Mouse (Mus musculus) liver, embryonic 13.5 days (tissue): ENCODE measurements around the gene Ccer1. TPM values are rescaled to one million over a fixed set of nuclear protein-coding genes. Genes with fewer than 3 reads are reported as not detected.

Source experiments
- ATAC-seq: fragments of 200-750 bp; cut with Nextera tagmentation; 2 replicates; pipeline ENCODE4 v1.8.0; 2017; ENCODE audit warnings: low read depth, mild to moderate bottlenecking, moderate number of reproducible peaks, moderate library complexity
- DNase-seq: peaks from one replicate; pipeline ENCODE4 v3.0.0; 2022
- H3K27ac ChIP-seq: fragments of 300-500 bp; sonication (generic); 2 replicates; pipeline ENCODE4 v1.5.1; 2015; ENCODE audit warnings: moderate library complexity, mild to moderate bottlenecking, inconsistent platforms
- H3K27me3 ChIP-seq: fragments of 300-500 bp; sonication (generic); 2 replicates; pipeline ENCODE4 v1.6.1; 2015; ENCODE audit warnings: mild to moderate bottlenecking, inconsistent platforms
- H3K36me3 ChIP-seq: fragments of 300-500 bp; sonication (generic); 2 replicates; pipeline ENCODE4 v1.6.1; 2015; ENCODE audit warnings: mild to moderate bottlenecking, inconsistent platforms
- H3K4me1 ChIP-seq: fragments of 300-500 bp; sonication (generic); replicated peaks from 2 replicates; pipeline ENCODE4 v1.6.1; 2015; ENCODE audit warnings: inconsistent platforms
- H3K4me2 ChIP-seq: fragments of 300-500 bp; sonication (generic); 2 replicates; pipeline ENCODE4 v1.6.1; 2015; ENCODE audit warnings: inconsistent platforms, mild to moderate bottlenecking, moderate library complexity
- H3K4me3 ChIP-seq: fragments of 300-500 bp; sonication (generic); replicated peaks from 2 replicates; pipeline ENCODE4 v1.5.1; 2015; ENCODE audit warnings: mild to moderate bottlenecking, inconsistent platforms
- H3K9ac ChIP-seq: fragments of 300-500 bp; sonication (generic); 2 replicates; pipeline ENCODE4 v1.6.1; 2015; ENCODE audit warnings: mild to moderate bottlenecking, inconsistent platforms
- H3K9me3 ChIP-seq: fragments of 300-500 bp; sonication (generic); replicated peaks from 2 replicates; pipeline ENCODE4 v1.6.1; 2016; ENCODE audit warnings: inconsistent platforms
- WGBS: fragments of 180-500 bp; shearing (Covaris S2); methylation state at CpG from one replicate; pipeline ENCODE4 v1.1.7; 2015; ENCODE audit not compliant: insufficient replicate concordance; 5-methylcytosine and 5-hydroxymethylcytosine counted together
- polyA plus RNA-seq: library from polyadenylated mRNA; unstranded; fragments of >200 nt; fragmentation: Nextera tagmentation; extraction: Ambion mirVana; gene quantifications from 2 replicates; pipeline ENCODE4 v1.2.1, GENCODE M21; 2015

Ccer1 gene
- not detected in 2 replicates for polyA plus RNA-seq

DNA sequence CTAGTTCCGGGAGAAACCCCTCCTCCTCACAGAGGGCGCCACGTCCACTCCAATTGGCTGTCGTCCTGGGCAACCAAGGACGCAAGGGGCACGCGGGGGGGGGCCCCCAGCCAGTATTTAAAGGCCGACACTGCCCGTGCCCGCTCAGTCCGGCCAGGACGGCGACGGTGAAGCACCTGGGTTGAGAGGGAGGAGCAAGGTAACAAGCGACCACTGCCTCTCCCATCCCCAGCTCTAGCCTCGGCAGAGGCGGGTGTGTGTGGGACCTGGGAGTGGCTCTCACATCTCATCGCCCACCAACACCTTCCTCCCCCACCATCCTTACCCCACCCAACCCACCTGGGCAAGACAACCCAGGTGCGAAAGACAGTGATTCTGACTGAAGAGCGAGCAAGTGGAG, at the start of gene Ccer1:
Gene Ccer1 (plus strand): TSS at position 147 of the 400 bp plus-strand sequence.
- DNase-seq (no peak), ATAC-seq (no peak)
- Histone ChIP-seq H3K36me3 (no peaks in the 10 kb centered on the region), H3K27ac (no peak within 1 kb of the TSS), H3K9ac (no peak within 1 kb of the TSS), H3K4me1 (no peaks in the 10 kb centered on the region), H3K27me3 (no peaks in the 10 kb centered on the region), H3K9me3 (peaks cover 6% of the 10 kb centered on the region; the same call in 1 of the 2 replicates), H3K4me2 (no peak within 1 kb of the TSS), H3K4me3 (no peak within 1 kb of the TSS)
- 52% methylated on average over 20 of the region's 20 CpGs for WGBS

DNA sequence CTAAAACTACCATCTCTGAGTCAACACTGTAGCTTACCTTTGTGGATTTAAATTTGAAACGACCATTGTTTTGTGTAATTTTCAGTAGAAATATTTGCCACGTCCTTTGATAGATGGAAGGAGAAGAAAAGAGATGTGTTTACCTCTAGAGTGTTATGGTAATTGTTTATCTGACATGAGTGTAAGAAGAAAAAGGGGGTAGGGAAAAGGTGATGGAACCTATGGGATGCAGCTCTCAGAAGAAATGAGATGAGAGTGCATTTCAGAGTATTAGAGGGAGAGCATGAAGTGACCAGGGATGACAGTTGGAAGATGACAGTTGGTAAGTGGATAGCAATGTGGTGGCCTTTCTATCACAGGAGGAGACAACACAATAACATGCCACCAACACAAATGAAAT, 49.1 kb upstream of the Ccer1 start, which contains the start of gene Epyc:
Gene Epyc (plus strand): TSS at position 301 of the 400 bp plus-strand sequence.
- H3K4me3 ChIP-seq, result no peak within 1 kb of the TSS
- H3K27me3 ChIP-seq, result no peaks in the 10 kb centered on the region
- DNase-seq, result no peak
- 64% methylated on average over 2 of the region's 2 CpGs for WGBS
- no peaks in the 10 kb centered on the region for H3K36me3 ChIP-seq
- no peak within 1 kb of the TSS for H3K4me2 ChIP-seq
- no peaks in the 10 kb centered on the region for H3K4me1 ChIP-seq
- ATAC-seq, result no peak
- no peaks in the 10 kb centered on the region for H3K9me3 ChIP-seq
- H3K27ac ChIP-seq, result no peak within 1 kb of the TSS
- no peak within 1 kb of the TSS for H3K9ac ChIP-seq

DNA sequence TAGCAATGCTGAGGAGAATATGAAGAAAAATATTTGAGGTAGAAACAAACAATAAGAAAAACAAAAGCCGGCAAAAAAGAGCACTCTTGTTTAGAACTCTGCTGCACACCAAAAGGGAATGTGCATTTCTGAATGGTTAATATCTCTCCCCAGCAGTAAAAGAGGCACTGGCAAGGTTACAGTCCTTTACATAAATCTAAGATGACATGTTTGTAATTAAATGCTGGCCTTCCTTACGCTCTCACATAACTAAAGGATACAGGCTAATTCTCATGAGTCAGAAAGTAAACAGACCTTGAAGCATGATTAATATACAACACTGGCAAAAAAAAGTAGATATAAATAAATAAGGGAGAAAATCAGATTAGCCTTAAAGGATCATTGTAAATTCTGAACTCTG, 42.5 kb upstream of the Ccer1 start:
- ATAC-seq (no peak), DNase-seq (no peak)
- no peak overlapping the region for H3K4me2 ChIP-seq
- no peak overlapping the region for H3K4me3 ChIP-seq
- no peaks in the 10 kb centered on the region for H3K4me1 ChIP-seq
- H3K27ac ChIP-seq, result no peak overlapping the region
- no peaks in the 10 kb centered on the region for H3K9me3 ChIP-seq
- no peaks in the 10 kb centered on the region for H3K36me3 ChIP-seq
- H3K9ac ChIP-seq, result no peak overlapping the region
- 59% methylated on average over 2 of the region's 2 CpGs for WGBS
- H3K27me3 ChIP-seq, result no peaks in the 10 kb centered on the region

DNA sequence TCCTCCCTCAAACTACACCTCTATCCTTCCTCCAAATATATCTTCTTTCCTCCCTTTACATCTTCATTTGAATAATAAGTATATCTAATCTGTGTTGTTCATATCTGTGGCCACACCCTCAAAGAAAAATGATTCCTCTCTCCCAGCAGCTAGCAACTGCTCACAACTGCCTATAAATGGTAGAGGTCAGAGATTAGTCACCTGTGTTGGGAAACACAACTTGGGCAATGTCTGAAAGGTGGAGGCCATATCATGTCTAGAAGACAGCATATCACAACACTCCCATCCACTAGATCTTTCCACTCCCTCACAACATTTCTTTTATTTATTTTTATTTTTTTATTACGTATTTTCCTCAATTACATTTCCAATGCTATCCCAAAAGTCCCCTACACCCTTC, 33.4 kb upstream of the Ccer1 start:
- H3K27ac ChIP-seq, result no peak overlapping the region
- no peak overlapping the region for H3K4me3 ChIP-seq
- no peaks in the 10 kb centered on the region for H3K27me3 ChIP-seq
- no peaks in the 10 kb centered on the region for H3K4me1 ChIP-seq
- no peaks in the 10 kb centered on the region for H3K36me3 ChIP-seq
- H3K9me3 ChIP-seq, result no peaks in the 10 kb centered on the region
- no peak overlapping the region for H3K9ac ChIP-seq
- DNase-seq, result no peak
- no peak overlapping the region for H3K4me2 ChIP-seq
- WGBS, result 55% methylated on average over 1 of the region's 1 CpGs
- ATAC-seq, result no peak

DNA sequence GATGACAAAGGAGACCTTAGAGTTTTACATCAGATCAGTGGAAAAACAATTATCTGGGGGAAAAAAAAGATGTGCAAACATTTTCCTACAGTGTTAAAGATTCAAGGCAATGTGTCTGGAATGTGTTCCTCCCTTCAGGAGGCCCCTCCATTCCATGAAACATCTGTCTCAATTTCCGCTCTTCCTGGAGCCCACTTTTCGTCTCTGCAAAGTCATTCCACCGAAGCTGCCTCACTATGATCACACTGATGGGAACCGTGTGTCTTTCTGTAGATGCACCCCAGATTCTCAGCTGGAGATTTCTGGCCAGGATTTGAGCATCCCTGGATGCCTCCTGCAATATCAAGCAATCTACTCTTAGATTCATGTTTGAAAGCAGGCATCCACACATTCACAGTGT, 24.2 kb upstream of the Ccer1 start:
- H3K27me3 ChIP-seq, result no peaks in the 10 kb centered on the region
- no peaks in the 10 kb centered on the region for H3K9me3 ChIP-seq
- no peaks in the 10 kb centered on the region for H3K4me1 ChIP-seq
- WGBS, result 50% methylated on average over 4 of the region's 4 CpGs
- H3K9ac ChIP-seq, result no peak overlapping the region
- DNase-seq, result no peak
- H3K4me2 ChIP-seq, result no peak overlapping the region
- ATAC-seq, result no peak
- H3K36me3 ChIP-seq, result no peaks in the 10 kb centered on the region
- H3K27ac ChIP-seq, result no peak overlapping the region
- H3K4me3 ChIP-seq, result no peak overlapping the region

DNA sequence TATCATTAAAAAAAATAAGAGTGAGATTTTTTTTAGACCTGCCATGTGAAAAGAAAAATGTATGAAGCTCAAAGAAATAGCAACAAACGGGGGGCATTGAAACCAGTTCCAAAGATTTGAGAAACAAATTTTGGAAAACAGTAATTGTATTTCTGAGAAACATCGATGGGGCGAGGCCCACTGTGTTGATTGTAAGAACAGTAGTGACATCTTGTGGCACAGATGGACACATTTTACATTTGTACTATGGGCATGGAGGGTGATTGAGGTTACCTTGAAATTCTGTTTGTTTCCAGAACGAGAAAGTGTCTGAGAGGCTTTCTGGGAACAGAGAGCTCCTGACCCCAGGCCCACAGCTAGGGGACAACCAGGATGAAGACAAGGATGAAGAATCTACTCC, 22.7 kb upstream of the Ccer1 start:
- Histone ChIP-seq H3K4me2 (no peak overlapping the region), H3K27ac (no peak overlapping the region), H3K4me3 (no peak overlapping the region), H3K9ac (no peak overlapping the region), H3K9me3 (no peaks in the 10 kb centered on the region), H3K27me3 (no peaks in the 10 kb centered on the region), H3K4me1 (no peaks in the 10 kb centered on the region), H3K36me3 (no peaks in the 10 kb centered on the region)
- WGBS, result 53% methylated on average over 4 of the region's 4 CpGs
- ATAC-seq (no peak), DNase-seq (no peak)

DNA sequence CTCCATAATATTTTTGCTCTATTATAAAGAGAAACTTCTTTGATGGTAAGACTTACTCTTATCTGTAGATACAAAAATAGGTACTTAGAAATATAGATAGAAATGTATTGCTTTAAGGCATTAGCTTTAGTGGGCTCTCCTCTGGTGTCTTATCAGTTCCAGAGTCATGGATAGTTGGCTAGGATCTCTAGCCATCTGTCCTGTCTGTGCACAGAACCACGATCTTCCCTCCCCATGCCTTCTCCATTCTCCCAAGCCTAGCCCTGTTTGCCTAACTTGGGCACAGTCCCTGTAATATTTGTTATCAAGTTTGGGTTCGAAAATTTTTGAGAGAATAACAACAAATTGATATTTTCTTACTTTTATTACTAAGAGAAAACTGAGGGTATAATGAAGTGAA, 19.6 kb upstream of the Ccer1 start:
- DNase-seq, result no peak
- Histone ChIP-seq H3K9ac (no peak overlapping the region), H3K4me1 (no peaks in the 10 kb centered on the region), H3K27ac (no peak overlapping the region), H3K9me3 (no peaks in the 10 kb centered on the region), H3K4me3 (no peak overlapping the region), H3K27me3 (no peaks in the 10 kb centered on the region), H3K4me2 (no peak overlapping the region), H3K36me3 (no peaks in the 10 kb centered on the region)
- 33% methylated on average over 2 of the region's 2 CpGs for WGBS
- ATAC-seq, result no peak

DNA sequence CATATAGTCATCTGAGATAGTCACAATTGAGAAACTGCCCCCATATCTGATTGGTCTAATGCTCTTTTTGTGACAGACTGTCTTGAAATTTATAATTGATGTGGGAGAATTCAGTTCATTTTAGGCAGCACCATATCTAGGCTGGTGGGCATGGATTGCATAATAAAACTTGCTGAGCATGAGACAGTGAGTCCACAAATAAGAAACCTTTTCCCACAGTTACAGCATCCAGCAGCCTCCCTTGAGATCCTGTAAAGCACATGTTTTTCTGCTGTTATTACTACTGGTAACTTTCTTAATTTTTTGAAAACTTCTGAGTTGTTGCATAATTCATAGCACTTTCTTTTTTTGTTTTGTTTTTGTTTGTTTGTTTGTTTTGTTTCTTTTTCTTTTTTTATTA, 9.9 kb upstream of the Ccer1 start:
- H3K27me3 ChIP-seq, result no peaks in the 10 kb centered on the region
- H3K4me3 ChIP-seq, result no peak overlapping the region
- H3K27ac ChIP-seq, result no peak overlapping the region
- no peak overlapping the region for H3K4me2 ChIP-seq
- no peak overlapping the region for H3K9ac ChIP-seq
- ATAC-seq, result no peak
- no peaks in the 10 kb centered on the region for H3K9me3 ChIP-seq
- no peaks in the 10 kb centered on the region for H3K36me3 ChIP-seq
- H3K4me1 ChIP-seq, result no peaks in the 10 kb centered on the region
- DNase-seq, result no peak

DNA sequence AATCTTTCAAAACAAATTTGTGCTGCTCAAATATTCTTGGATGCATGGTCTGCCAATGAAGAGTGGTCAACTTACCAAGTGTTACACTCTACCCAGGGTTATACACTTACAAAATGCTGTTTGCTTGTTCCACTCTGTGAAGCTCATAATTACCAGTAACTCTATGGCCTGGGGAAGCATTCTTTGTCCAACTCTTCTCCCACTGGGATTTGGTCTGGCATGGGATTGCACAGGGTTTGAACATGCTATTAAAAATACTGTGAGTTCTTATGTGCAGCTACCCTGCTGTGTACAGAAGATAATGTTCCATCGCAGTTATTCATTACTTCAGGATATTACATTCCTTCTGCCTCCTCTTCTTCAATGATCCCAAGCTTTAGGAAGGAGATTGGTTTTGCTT, 5.7 kb upstream of the Ccer1 start:
- ATAC-seq, result no peak
- Histone ChIP-seq H3K4me1 (no peaks in the 10 kb centered on the region), H3K27me3 (no peaks in the 10 kb centered on the region), H3K27ac (no peak overlapping the region), H3K4me3 (no peak overlapping the region), H3K36me3 (no peaks in the 10 kb centered on the region), H3K9me3 (no peaks in the 10 kb centered on the region), H3K4me2 (no peak overlapping the region), H3K9ac (no peak overlapping the region)
- 72% methylated on average over 1 of the region's 1 CpGs for WGBS
- no peak for DNase-seq

DNA sequence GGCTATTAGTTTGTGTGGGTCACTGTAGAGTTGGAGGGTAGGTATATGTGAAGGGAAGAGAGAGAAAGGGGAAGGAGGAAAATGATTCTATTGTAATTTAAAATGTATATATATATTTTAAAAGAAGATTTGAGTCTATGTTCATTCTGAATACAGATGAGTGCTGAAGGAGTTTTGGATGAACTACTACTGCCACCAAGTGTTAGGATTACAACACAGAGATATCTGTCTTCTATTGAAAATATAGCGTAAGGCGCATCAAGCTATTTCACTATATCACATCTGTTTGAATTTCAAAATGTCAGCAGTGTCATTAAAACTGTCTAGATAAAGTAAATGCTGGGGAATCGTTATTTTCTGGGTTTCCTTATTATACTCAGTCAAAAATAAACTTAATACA, 3.4 kb upstream of the Ccer1 start:
- no peak overlapping the region for H3K9ac ChIP-seq
- H3K4me2 ChIP-seq, result no peak overlapping the region
- no peak overlapping the region for H3K27ac ChIP-seq
- no peaks in the 10 kb centered on the region for H3K27me3 ChIP-seq
- H3K4me3 ChIP-seq, result no peak overlapping the region
- DNase-seq (no peak), ATAC-seq (no peak)
- H3K36me3 ChIP-seq, result no peaks in the 10 kb centered on the region
- no peaks in the 10 kb centered on the region for H3K4me1 ChIP-seq
- 60% methylated on average over 3 of the region's 3 CpGs for WGBS
- peaks cover 6% of the 10 kb centered on the region; the same call in 1 of the 2 replicates for H3K9me3 ChIP-seq

DNA sequence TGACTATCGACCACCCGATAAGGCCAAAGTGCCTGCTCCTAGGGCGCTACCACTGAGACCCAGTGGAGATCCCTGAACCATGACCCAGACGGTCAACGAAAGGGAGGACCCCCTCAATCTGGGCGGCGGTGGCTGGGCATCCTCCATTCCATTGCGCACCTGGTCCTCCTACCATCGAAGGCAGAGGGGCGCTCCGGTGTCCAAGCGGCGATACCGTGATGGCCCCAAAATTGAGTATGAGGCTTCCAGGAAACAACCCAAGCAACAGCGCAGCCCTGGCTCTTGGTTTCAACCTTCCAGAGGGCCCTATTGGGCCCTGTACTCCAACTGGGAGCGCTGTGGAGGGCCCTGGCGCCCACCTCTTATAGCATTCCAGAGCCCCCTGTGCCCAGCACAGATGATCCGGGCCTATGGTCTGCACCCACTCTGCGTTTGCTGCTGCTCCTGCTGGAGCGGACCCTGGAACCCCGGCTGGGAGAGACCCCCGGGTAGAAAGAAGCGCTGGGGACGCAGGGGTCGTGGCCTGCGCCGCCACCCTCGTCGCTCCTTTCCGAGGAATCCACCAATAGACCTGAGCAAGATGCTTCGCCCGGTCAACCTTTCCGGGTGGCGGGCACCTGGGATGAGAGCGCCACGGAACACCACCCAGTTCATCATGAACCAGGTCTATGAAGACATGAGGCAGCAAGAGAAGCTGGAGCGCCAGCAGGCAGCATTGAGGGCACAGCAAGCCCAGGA, 708 bp downstream of the Ccer1 start:
- 77% methylated on average over 37 of the region's 37 CpGs for WGBS
- H3K9ac ChIP-seq, result no peak overlapping the region
- H3K9me3 ChIP-seq, result peaks cover 6% of the 10 kb centered on the region; the same call in 1 of the 2 replicates
- no peak overlapping the region for H3K4me3 ChIP-seq
- H3K27ac ChIP-seq, result no peak overlapping the region
- no peaks in the 10 kb centered on the region for H3K36me3 ChIP-seq
- no peaks in the 10 kb centered on the region for H3K27me3 ChIP-seq
- ATAC-seq (no peak), DNase-seq (no peak)
- H3K4me2 ChIP-seq, result no peak overlapping the region
- H3K4me1 ChIP-seq, result no peaks in the 10 kb centered on the region

DNA sequence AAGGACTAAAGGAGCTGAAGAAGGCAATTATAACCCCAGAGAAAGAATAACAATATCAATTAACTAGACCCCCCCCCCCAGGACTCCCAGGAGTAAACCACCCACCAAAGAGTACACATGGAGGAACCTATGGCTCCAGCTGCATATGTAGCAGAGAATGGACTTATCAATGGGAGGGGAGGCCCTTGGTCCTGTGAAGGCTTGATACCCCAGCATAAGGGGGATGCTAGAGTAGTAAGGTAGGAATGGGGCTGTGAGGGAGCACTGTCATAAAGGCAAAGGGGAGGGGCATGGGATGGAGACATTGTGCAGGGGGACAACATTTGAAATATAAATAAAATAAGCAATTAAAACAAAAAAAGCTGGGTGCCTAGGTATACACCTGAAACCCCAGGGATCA, 9.5 kb downstream of the Ccer1 start:
- no peak overlapping the region for H3K9ac ChIP-seq
- no peak overlapping the region for H3K27ac ChIP-seq
- H3K27me3 ChIP-seq, result no peaks in the 10 kb centered on the region
- H3K4me2 ChIP-seq, result no peak overlapping the region
- DNase-seq (no peak), ATAC-seq (no peak)
- H3K9me3 ChIP-seq, result no peaks in the 10 kb centered on the region
- H3K4me1 ChIP-seq, result no peaks in the 10 kb centered on the region
- H3K4me3 ChIP-seq, result no peak overlapping the region
- no peaks in the 10 kb centered on the region for H3K36me3 ChIP-seq
